Mouse (Mus musculus) liver, embryonic 11.5 days (tissue): ENCODE measurements at regions not wholly inside any gene's neighbourhood (a gene's known extent, or its start where the extent isn't known, plus 50 kb on each side); places are given as distances from the start of the nearest gene placed in this dataset.
"Not testable (repeated sequence)": the region's sequence is repeated elsewhere in the genome, so short reads cannot be mapped to it uniquely, and the experiment has no call there.

Experiments used
- ATAC-seq: fragments of 200-750 bp; cut with Nextera tagmentation; replicated peaks from 2 replicates; pipeline ENCODE4 v1.8.0; 2017; ENCODE audit warnings: moderate number of reproducible peaks, mild to moderate bottlenecking, moderate TSS enrichment, moderate library complexity; ENCODE audit not compliant: low FRiP score
- DNase-seq: peaks from one replicate; pipeline ENCODE4 v3.0.0-alpha.2; 2017; ENCODE audit warnings: low spot score
- H3K27ac ChIP-seq: fragments of 300-500 bp; sonication (generic); 2 replicates; pipeline ENCODE4 v1.5.1; 2014; ENCODE audit warnings: mild to moderate bottlenecking, low read depth, low read length, control low read depth
- H3K27me3 ChIP-seq: fragments of 300-500 bp; sonication (generic); replicated peaks from 2 replicates; pipeline ENCODE4 v1.6.1; 2014; ENCODE audit warnings: low read length, mixed read lengths; ENCODE audit not compliant: control insufficient read depth, insufficient read depth
- H3K36me3 ChIP-seq: fragments of 300-500 bp; sonication (generic); 2 replicates; pipeline ENCODE4 v1.6.1; 2014; ENCODE audit warnings: mild to moderate bottlenecking, low read length, moderate library complexity, mixed read lengths; ENCODE audit not compliant: control insufficient read depth, insufficient read depth
- H3K4me1 ChIP-seq: fragments of 300-500 bp; sonication (generic); replicated peaks from 2 replicates; pipeline ENCODE4 v1.6.1; 2014; ENCODE audit warnings: low read length, mixed read lengths; ENCODE audit not compliant: control insufficient read depth, insufficient read depth
- H3K4me2 ChIP-seq: fragments of 300-500 bp; sonication (generic); 2 replicates; pipeline ENCODE4 v1.6.1; 2014; ENCODE audit warnings: mild to moderate bottlenecking, control low read depth, moderate library complexity
- H3K4me3 ChIP-seq: fragments of 300-500 bp; sonication (generic); 2 replicates; pipeline ENCODE4 v1.5.1; 2014; ENCODE audit warnings: low read depth, low read length, control low read depth
- H3K9ac ChIP-seq: fragments of 300-500 bp; sonication (generic); 2 replicates; pipeline ENCODE4 v1.6.1; 2014; ENCODE audit warnings: low read depth, low read length, control low read depth
- H3K9me3 ChIP-seq: fragments of 300-500 bp; sonication (generic); 2 replicates; pipeline ENCODE4 v1.6.1; 2016; ENCODE audit warnings: low read length, inconsistent platforms, mixed read lengths; ENCODE audit not compliant: control insufficient read depth
- WGBS: fragments of 180-500 bp; shearing (Covaris S2); extraction: QIAGEN DNeasy Blood & Tissue Kit; methylation state at CpG from one replicate; pipeline ENCODE4 v1.1.7; 2014; 5-methylcytosine and 5-hydroxymethylcytosine counted together

DNA sequence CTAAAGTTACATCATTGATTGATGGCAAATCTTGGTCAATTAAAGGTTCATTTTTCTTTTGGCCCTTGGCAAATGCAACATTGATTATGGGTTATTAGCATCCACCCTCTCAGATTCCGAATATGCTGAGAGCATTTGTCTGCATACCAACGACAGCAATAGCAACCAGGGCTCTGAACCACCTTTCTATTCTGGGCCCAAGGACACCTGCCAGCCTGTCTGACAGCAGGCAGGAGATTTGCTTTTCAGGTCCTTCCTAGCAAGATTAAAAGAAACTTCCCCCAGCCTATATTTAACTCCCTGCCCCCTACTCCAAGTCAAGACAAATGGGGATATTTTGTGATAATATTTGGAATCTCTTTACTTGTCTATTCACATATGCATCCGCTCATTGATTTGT, 358.8 kb downstream of the Fut8 start:
- H3K9me3 ChIP-seq: no peaks in the 10 kb centered on the region
- no peak overlapping the region for H3K4me3 ChIP-seq
- H3K27ac ChIP-seq: no peak overlapping the region
- no peak overlapping the region for H3K9ac ChIP-seq
- no peak for ATAC-seq
- 71% methylated on average over 3 of the region's 3 CpGs for WGBS
- no peaks in the 10 kb centered on the region for H3K36me3 ChIP-seq
- H3K4me1 ChIP-seq: 0 out of 2 replicates have a peak, but pooled peaks cover 2% of the 10 kb centered on the region
- no peak for DNase-seq
- no peak overlapping the region for H3K4me2 ChIP-seq
- H3K27me3 ChIP-seq: no peaks in the 10 kb centered on the region

GRCm38 (mm10) chr12:77597627-77598333, 359.9 kb downstream of the Fut8 start:
- H3K27me3 ChIP-seq: no peaks in the 10 kb centered on the region
- 0 out of 2 replicates have a peak, but pooled peaks cover 2% of the 10 kb centered on the region for H3K4me1 ChIP-seq
- H3K9ac ChIP-seq: no peak overlapping the region
- peak overlapping the region; percentile 19; the same call in 1 of the 2 replicates for H3K27ac ChIP-seq
- no peaks in the 10 kb centered on the region for H3K36me3 ChIP-seq
- H3K4me2 ChIP-seq: no peak overlapping the region
- no peak overlapping the region for H3K4me3 ChIP-seq
- 46% methylated on average over 3 of the region's 3 CpGs for WGBS
- no peaks in the 10 kb centered on the region for H3K9me3 ChIP-seq
- DNase-seq (no peak), ATAC-seq (0 out of 2 replicates have a peak, but pooled peaks have one; percentile 26)

GRCm38 (mm10) chr12:77598334-77598715, 360.4 kb downstream of the Fut8 start:
- H3K27me3 ChIP-seq: no peaks in the 10 kb centered on the region
- no peaks in the 10 kb centered on the region for H3K9me3 ChIP-seq
- no peak overlapping the region for H3K27ac ChIP-seq
- no peak overlapping the region for H3K9ac ChIP-seq
- H3K4me3 ChIP-seq: no peak overlapping the region
- 0 out of 2 replicates have a peak, but pooled peaks cover 2% of the 10 kb centered on the region for H3K4me1 ChIP-seq
- no peak for DNase-seq
- 46% methylated on average over 7 of the region's 7 CpGs for WGBS
- no peak overlapping the region for H3K4me2 ChIP-seq
- no peaks in the 10 kb centered on the region for H3K36me3 ChIP-seq
- ATAC-seq: no peak

GRCm38 (mm10) chr12:77599391-77599790, 361.5 kb downstream of the Fut8 start:
- H3K4me2 ChIP-seq: no peak overlapping the region
- H3K9ac ChIP-seq: no peak overlapping the region
- ATAC-seq (no peak), DNase-seq (no peak)
- WGBS: 48% methylated on average over 2 of the region's 2 CpGs
- no peaks in the 10 kb centered on the region for H3K36me3 ChIP-seq
- H3K4me3 ChIP-seq: no peak overlapping the region
- H3K27me3 ChIP-seq: no peaks in the 10 kb centered on the region
- H3K4me1 ChIP-seq: 0 out of 2 replicates have a peak, but pooled peaks cover 2% of the 10 kb centered on the region
- no peak overlapping the region for H3K27ac ChIP-seq
- H3K9me3 ChIP-seq: no peaks in the 10 kb centered on the region

- DNase-seq (no peak), ATAC-seq (no peak)
- H3K9ac ChIP-seq: no peak overlapping the region
- no peak overlapping the region for H3K4me2 ChIP-seq
- no peaks in the 10 kb centered on the region for H3K9me3 ChIP-seq
- H3K4me1 ChIP-seq: 0 out of 2 replicates have a peak, but pooled peaks cover 2% of the 10 kb centered on the region
- no peak overlapping the region for H3K27ac ChIP-seq
- 77% methylated on average over 12 of the region's 12 CpGs for WGBS
- no peaks in the 10 kb centered on the region for H3K36me3 ChIP-seq
- no peak overlapping the region for H3K4me3 ChIP-seq
- H3K27me3 ChIP-seq: no peaks in the 10 kb centered on the region
Observed at GRCm38 (mm10) chr12:77603832-77604501, 366.0 kb downstream of the Fut8 start.

- no peak overlapping the region for H3K27ac ChIP-seq
- H3K4me3 ChIP-seq: no peak overlapping the region
- no peaks in the 10 kb centered on the region for H3K9me3 ChIP-seq
- ATAC-seq (no peak), DNase-seq (no peak)
- no peaks in the 10 kb centered on the region for H3K36me3 ChIP-seq
- no peaks in the 10 kb centered on the region for H3K4me1 ChIP-seq
- H3K27me3 ChIP-seq: no peaks in the 10 kb centered on the region
- 90% methylated on average over 3 of the region's 3 CpGs for WGBS
- no peak overlapping the region for H3K4me2 ChIP-seq
- no peak overlapping the region for H3K9ac ChIP-seq
Observed at GRCm38 (mm10) chr12:77617552-77617951, 379.6 kb downstream of the Fut8 start.

DNA sequence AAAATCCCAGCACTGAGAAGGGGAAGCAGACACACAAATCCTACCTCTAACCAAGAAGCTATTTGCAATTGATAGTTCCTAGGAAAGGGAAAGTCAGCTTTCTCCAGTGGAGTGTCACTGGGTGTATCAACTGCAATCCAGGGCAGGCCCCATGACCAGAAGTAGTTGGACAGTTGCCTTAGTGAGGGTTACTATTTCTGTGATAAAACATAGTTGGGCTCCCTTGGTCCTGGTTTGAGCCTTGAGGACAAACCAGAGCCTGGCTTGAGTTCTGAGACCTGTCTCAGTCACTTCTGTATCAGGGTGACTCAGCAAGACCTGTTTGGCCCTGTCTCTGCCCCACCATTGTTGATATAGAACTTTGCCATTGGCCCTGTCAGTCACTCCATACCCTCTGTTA, 384.3 kb downstream of the Fut8 start:
- no peak overlapping the region for H3K4me3 ChIP-seq
- H3K4me2 ChIP-seq: no peak overlapping the region
- DNase-seq (no peak), ATAC-seq (no peak)
- H3K4me1 ChIP-seq: no peaks in the 10 kb centered on the region
- no peaks in the 10 kb centered on the region for H3K36me3 ChIP-seq
- H3K27me3 ChIP-seq: no peaks in the 10 kb centered on the region
- no peak overlapping the region for H3K27ac ChIP-seq
- no peaks in the 10 kb centered on the region for H3K9me3 ChIP-seq
- H3K9ac ChIP-seq: no peak overlapping the region

- not testable (repeated sequence) for H3K27ac ChIP-seq, H3K4me3 ChIP-seq, H3K27me3 ChIP-seq, ATAC-seq, H3K36me3 ChIP-seq, H3K9ac ChIP-seq, H3K9me3 ChIP-seq, DNase-seq, H3K4me2 ChIP-seq, H3K4me1 ChIP-seq
- 88% methylated on average over 14 of the region's 14 CpGs for WGBS
Observed at GRCm38 (mm10) chr12:77624323-77624722, 386.4 kb downstream of the Fut8 start.

- Histone ChIP-seq H3K27me3 (no peaks in the 10 kb centered on the region), H3K4me1 (no peaks in the 10 kb centered on the region), H3K36me3 (no peaks in the 10 kb centered on the region), H3K9me3 (no peaks in the 10 kb centered on the region), H3K4me3 (no peak overlapping the region), H3K27ac (no peak overlapping the region), H3K9ac (no peak overlapping the region), H3K4me2 (no peak overlapping the region)
- DNase-seq (no peak), ATAC-seq (no peak)
Observed at GRCm38 (mm10) chr12:77628358-77628850, 390.5 kb downstream of the Fut8 start.
